Mouse (Mus musculus): ENCODE data around the gene Nudt12.

Gene Nudt12

DNA sequence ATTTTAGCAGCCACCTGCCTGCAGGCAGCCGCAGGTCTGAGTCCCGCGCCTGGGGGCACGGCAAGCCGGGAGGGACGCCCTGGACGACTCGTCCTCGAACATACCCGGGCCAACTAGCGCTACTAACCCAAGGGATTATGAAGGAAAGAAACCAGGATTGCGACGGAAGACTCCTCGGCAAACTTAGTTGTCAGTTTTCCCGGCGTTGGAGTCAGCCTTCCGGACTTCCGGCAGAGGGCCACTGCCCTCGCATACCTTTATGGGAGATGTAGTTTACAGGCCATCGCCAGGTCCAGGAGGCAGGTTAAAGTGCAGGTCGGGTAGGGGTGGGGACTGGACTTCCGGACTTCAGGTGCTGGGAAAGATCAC is at the start of gene Nudt12:
Gene Nudt12, minus strand, starts transcription at position 282 of the 369 bp plus-strand sequence.
- DNase-seq (ENCODE audit: low spot score in 2 of 2) = peak; percentile 24 to 29

- DNase-seq (ENCODE audit: low spot score in 2 of 2) = no peak
Observed at GRCm38 (mm10) chr17:59053306-59053705, 40.1 kb upstream of the Nudt12 start.

DNA sequence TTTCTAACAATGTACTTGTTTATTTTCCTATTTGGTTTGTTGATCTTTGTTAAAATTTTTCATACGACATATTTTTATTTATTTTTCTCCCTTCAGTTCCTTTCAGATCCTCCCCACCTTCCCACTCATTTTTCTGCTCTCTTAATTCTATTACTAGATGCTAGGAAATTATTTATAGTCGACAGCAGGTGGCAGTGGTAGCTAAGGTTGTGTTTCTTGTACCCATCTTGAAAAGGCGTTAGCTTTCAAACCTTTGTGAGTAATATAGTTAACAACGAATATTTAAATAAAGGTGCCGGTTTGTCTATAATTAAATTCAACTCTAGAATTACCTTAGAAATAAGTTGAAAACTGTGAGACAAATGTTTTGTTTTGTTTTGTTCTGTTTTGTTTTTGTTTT is 26.6 kb upstream of the Nudt12 start:
- DNase-seq (ENCODE audit: low spot score in 2 of 2) = no peak

GRCm38 (mm10) chr17:59033445-59033844 is 20.3 kb upstream of the Nudt12 start:
- DNase-seq (ENCODE audit: low spot score in 2 of 2) = no peak

DNA sequence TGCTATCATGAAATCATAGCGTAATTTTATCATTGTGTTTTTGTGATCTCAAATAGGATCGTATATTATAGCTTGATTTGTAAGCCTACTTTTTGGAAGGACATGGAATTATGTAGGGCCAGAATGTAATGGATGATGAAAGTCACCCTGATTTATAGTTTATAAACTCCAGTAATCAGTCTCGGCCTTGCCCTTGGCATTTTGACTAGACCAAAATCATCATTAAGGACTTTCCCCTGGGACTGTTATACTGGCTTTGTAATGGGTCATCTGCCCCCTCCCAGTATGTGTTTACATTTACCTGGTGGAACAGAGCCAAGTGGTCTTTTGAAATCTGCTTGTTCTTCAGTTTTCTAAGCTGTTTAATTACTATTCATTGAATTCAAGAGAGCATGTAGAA is 13.2 kb upstream of the Nudt12 start:
- no peak for DNase-seq (ENCODE audit: low spot score in 2 of 2)

DNA sequence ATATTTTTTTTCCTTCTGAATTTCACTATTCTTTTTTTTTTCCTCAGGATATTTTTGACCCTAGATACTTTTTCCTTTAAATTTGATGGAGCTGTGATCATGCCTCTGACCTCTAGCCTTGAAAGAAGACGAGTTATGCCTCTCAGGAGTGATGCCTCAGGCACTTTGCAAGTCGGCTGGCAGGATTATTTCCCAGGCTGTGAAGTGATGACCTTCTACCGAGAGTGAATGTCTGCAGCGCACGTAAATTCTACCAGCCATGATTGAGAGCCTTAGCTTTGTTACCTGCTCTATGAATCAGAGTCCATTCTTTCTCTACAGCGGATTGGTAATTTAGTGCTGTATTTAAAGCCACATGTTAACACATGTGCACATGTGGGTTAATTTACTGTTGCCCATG is 11.3 kb upstream of the Nudt12 start:
- DNase-seq (ENCODE audit: low spot score in 2 of 2) = no peak

DNA sequence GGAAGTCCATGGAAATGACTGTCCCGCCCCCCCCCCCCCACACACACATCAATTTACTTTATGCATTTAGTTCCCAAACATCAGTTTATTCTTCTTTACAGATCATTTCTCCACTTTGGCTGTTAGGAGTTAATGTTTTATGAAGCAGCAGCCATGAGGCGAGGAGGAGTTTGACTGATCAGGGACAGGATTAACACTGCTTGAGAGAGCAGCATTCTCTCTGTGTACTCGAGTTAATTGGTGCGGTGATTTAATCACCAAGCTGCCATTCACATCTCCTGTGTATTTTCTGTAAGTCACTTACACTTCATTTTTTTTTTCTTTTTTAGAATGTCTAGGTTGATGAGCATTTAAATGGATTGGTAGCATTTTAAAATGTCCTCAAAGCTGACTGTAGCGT is 10.8 kb upstream of the Nudt12 start:
- DNase-seq (ENCODE audit: low spot score in 2 of 2) = no peak

DNA sequence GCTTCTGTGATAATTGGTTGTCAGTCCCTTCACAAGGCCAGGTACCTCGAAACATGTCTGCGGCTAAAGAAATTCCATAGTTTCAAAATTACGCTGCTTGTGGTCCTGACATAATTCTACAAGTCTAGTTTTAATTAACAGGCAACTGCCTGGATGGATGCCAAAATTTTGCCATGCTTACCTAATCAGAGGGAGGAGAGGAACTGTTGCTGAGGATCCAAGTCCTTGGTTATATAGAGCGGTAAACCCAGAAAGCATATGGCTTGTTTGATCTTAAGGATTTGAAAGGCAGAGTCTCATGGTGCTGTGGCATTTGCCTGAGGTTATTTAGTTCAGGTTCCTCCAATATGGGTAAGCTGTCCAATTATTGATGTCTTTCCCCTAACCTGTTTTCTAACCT is 5.5 kb upstream of the Nudt12 start:
- DNase-seq (ENCODE audit: low spot score in 2 of 2) = no peak

- DNase-seq (ENCODE audit: low spot score in 2 of 2) = no peak
Observed at GRCm38 (mm10) chr17:59012421-59013090, 616 bp downstream of the Nudt12 start.

- DNase-seq (ENCODE audit: low spot score in 2 of 2) = no peak
Observed at GRCm38 (mm10) chr17:59011546-59012307, 1.4 kb downstream of the Nudt12 start.

DNA sequence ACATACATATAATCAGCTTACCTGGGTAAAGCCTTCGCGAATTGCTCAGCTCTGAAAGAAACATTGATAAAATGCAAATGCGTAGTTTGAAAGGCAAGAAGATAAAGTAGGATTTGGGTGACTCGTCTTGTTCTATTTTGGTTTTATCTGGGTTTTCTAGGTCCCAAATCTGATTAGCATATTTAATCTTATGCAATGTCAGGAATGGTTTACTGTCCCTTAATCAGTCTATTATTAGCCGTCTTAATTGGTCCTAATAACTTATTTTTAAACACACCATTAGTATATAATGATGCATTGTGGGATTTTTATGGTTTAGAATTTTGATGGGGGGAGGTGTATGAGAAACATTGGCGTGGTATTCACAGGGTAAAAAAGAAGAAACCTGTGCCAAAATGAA is 21.9 kb downstream of the Nudt12 start, which contains the start of gene Pdzph1:
Gene Pdzph1, minus strand, starts transcription at position 101 of the 400 bp plus-strand sequence.
- DNase-seq (ENCODE audit: low spot score in 2 of 2) = no peak

- no peak for DNase-seq (ENCODE audit: low spot score in 2 of 2)
Observed at GRCm38 (mm10) chr17:58973237-58973636, 39.9 kb downstream of the Nudt12 start.

GRCm38 (mm10) chr17:58959905-58960304 is 53.3 kb downstream of the Nudt12 start:
- no peak for DNase-seq (ENCODE audit: low spot score in 2 of 2)

DNA sequence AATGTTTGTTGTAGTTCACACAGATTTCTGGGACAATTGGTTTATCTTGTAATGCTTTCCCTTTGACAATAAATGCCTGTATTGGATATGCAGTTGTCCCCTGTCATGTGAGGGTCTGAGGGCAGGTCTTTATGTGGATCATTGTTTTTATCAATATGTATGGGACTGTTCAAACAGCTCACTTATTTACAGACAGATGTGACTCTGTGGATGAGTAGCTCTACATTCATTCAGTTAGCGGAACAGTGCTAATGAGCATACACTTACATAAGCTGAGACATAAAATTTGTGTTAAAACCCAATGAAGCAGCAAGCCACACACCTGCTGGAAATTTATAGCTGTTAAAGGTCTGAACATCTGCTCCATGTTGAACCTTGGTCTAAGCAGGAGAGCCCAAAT is 56.1 kb downstream of the Nudt12 start:
- DNase-seq (ENCODE audit: low spot score in 2 of 2) = no peak

All from natural killer cell, adult 2 months (primary cell).